Mouse (Mus musculus): ENCODE results near the gene Cmip. TPM values are rescaled to one million over a fixed set of nuclear protein-coding genes. Genes with fewer than 3 reads are reported as not detected.

The Cmip gene
- total RNA-seq, 2 experiments from 2014 or later: 32.8 to 38.5 TPM

DNA sequence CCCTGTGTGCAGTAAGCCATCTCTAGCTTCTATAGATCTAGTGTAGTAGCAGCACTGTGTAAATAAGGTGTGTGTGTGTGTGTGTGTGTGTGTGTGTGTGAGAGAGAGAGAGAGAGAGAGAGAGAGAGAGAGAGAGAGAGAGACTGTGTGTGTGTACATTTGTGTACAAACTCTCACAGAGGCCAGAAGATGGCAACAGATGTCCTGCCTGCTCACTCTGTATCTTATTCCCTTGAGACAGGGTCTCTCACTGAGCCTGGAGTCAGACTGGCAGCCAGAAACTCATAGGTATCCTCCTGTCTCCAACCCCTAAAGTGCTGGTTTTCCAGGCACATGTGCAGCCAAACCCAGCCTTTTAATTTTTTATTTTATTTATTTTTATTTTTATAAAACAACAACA lies 221.2 kb downstream of the Cmip start:
- DNase-seq: no peak
- intact Hi-C loops (cut with DNase I): loop anchor here (10.0 kb wide), 1 partner anchor 533 kb away; the partner anchor contains the start of gene Atmin

DNA sequence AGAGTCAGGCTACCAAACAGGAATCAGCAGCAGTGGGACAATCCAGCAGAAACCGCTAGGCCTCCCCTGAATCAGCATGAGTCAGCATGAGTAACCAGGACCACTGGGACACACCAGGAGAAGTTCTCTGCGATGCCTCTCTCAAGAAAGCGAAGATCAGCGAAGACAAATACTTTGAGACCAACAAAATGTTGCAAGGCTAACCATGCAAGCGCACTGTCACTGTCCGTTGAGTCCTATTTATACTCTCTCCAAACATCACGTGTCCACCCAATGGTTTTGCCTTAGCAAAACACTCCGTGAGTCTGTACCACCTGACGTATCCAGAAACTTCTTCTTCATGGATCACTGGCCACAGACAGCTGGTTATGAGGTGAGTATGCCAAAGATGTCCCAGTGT lies 223.1 kb downstream of the Cmip start:
- intact Hi-C loops (cut with DNase I): loop anchor here (10.0 kb wide), 1 partner anchor 535 kb away; the partner anchor contains the start of gene Atmin
- DNase-seq: no peak

DNA sequence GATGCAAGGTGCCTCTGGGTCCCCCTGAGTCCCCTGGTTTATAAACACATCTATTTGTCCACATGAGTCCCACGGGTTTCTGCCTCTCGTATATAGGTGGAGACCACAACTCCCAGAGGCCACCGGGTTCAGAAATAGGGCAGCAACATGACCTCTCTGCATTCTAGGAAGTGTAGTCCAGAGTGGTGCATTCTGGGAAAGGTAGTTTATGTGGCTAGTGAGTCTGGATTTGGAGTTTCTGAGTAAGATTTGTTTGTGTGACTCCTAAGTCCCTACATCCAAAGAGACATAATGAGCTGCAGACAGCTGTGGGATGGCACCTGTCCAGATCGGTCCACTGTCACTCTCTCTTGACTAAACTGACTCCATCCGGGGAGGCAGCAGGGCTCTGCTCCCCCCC lies 223.7 kb downstream of the Cmip start:
- no peak for DNase-seq
- intact Hi-C loops (cut with DNase I): no loop called here

GRCm38 (mm10) chr8:117481830-117482229 lies 225.0 kb downstream of the Cmip start:
- intact Hi-C loops (cut with DNase I): no loop called here
- DNase-seq: no peak

DNA sequence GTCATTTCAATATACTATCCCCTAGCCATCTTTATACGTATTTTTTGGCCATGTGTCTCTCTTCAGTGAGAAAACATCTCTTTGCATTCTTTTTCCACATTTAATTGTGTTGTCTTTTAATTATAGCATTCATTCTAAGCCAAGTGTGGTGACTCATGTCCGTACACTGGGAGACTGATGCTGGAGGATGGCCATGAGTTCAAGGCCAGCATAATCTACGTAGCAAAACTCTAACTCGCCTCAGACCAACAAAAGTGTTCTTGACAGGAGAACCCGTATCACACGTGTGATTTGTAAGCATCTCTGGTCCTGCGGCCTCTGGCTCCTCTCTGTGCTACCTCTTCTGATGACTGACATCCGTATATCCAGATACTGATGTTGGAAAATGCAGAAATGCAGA lies 227.9 kb downstream of the Cmip start:
- no peak for DNase-seq
- intact Hi-C loops (cut with DNase I): no loop called here

DNA sequence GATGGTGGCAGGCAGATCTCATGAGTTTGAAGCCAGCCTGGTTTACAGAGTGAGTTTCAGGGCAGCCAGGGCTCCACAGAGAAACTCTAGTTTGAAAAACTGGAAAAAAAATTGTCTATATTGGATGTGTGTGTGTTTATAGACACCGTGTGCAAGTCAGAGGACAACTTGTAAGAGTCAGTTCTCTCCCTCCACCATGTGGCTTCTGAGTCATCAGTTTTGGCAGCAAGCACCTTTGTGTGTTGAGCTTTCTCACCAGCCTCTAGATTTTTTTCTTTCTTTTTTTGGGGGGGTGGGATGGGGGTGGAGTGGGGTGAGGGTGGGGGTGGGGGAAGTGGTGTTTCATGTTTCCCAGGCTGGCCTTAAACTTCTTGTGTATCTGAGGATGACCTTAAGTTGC lies 228.5 kb downstream of the Cmip start:
- intact Hi-C loops (cut with DNase I): no loop called here
- DNase-seq: no peak

DNA sequence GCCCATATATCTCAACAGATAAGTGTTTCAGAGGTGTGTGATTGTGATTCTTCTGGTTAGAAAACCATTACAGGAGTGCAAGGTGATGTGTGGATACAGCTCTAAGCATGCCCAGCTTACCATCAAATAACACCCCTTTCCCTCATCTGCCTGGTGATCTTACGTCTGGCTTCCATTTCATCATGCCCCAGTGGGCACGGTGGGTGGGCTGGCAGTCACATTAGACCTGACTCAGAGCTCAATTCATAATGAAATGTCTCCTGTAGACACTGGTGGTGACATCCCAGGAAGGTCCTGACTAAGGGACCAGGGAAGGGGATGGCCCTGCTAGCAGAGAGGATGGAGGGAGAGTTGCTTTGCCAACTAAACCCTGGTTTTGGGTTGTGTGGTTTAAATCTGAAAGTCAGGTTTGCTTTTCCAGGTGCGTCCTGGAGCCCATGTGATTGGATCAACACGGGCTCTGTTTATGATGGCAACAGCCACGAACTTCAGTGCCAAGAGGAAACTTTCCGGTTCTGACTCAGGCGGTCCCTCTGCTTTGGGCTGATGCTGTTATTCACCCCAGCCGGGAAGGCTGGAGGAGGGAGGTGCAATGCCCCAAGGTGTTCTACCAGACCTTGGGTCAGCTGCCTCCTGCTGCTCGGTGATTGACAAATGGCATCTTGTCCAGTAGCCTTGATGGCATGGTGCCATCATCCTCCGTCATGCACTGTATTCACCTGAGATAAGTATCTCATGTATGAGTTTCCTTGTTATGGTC lies 231.6 kb downstream of the Cmip start:
- intact Hi-C loops (cut with DNase I): no loop called here

GRCm38 (mm10) chr8:117493543-117493942 lies 236.7 kb downstream of the Cmip start:
- intact Hi-C loops (cut with DNase I): no loop called here
- no peak for DNase-seq

More for the DNA sequence above, 231.6 kb downstream of the Cmip start:
- no peak for DNase-seq

DNA sequence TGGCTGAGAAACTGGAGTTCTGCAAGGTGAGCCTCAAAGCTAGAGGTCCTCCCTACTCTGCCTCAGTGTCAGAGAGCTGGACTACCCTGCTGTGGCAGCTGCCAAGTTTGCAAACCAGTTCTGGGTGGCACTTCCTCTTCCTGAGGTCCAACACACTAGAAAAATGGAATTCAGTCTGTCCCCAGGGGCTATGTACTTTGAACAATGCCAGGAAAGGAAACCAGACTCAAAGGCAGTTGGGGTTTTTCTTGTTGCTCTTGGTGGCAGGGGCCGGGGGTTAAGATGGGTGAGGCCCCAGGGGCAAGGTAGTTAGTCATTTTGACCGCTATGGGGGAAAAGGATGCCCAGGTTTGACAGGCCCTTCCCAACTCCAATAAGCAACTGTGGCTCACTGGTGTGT lies 238.0 kb downstream of the Cmip start:
- no peak for DNase-seq
- intact Hi-C loops (cut with DNase I): loop anchor here (5.0 kb wide), 2 partner anchors 52 to 72 kb away; no protein-coding TSS in a partner anchor

- intact Hi-C loops (cut with DNase I): loop anchor here (5.0 kb wide), 2 partner anchors 49 to 69 kb away; no protein-coding TSS in a partner anchor
- peak; percentile 52 to 53 for DNase-seq
Measured at GRCm38 (mm10) chr8:117498179-117498914, 241.5 kb downstream of the Cmip start, which contains the start of gene Plcg2. Plcg2 (plus strand) TSS chr8:117498291.

DNA sequence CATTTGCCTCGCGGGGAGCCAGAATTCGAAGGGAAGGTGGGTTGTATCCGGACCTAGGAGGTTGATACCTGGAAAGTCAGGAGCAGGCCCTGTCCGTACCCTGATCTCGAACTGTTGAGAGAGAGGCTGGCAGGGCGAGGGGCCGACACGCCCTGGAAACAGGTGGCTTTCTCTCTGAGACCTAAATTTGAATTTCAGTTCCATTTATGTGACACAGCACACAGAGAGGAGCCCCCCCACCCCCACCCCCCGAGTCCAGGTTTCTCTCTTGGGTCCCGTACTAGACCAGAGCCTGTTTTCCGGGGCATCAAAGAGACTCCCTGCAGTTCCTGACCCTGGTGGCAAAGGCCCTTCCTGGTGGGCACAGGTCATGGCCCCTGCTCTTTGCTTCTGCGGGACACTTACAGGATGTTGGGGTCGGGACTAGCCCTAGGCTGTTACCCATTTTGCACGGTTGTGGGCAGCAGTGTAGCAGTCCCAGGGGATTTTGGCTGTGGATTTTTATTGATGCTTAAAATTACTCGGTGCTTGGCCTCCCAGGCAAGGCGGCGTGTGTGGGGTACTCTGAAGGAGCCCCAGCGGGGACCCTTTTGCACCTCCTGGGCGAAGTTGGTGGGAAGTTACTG lies 242.2 kb downstream of the Cmip start:
- intact Hi-C loops (cut with DNase I): loop anchor here (5.0 kb wide), 2 partner anchors 48 to 68 kb away; no protein-coding TSS in a partner anchor
- DNase-seq: no peak

- DNase-seq: peak in 1 of 2 experiments; percentile 9
- intact Hi-C loops (cut with DNase I): no loop called here
Measured at GRCm38 (mm10) chr8:117500232-117500823, 243.5 kb downstream of the Cmip start.

DNA sequence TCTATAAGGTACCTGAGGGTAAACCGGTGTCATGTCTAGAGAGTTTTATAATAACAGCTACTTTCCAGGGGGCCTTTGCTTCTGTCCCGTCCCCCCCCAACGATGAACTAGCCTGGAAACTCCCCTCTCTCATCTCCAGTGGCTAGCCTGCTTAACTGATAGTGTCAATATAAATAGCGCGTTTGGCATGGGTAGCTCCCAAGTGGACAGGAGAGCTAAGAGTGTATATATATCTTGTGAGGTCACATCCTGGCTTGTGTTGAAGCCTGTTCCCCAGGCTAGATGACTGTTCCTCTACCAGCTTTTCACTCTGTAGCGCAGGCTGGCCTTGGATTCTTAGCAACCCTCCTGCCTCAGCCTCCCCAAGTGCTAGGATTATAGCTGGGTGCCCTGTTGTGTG lies 244.5 kb downstream of the Cmip start:
- DNase-seq: peak; percentile 26 to 32
- intact Hi-C loops (cut with DNase I): no loop called here

- intact Hi-C loops (cut with DNase I): no loop called here
- no peak for DNase-seq
Measured at GRCm38 (mm10) chr8:117503405-117504069, 246.7 kb downstream of the Cmip start.

DNA sequence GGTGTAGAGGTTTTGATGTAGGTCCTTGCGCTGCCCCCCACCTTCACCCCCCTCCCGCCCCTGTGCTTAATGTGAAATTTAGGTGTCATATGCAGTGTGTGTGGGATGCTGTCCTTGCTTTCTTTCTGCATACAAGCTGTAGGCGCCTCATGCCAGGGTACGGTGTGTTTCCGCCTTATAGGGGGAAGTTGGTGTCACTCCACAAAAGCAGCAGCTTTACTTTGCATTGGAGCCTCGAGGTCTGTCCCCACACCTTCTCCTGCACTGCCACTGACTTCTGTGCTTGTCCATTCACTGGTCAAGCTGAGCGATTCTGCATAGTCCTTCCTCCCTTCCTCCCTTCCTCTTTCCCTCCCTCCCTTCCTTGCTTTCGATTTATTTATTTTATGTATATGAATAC lies 250.8 kb downstream of the Cmip start:
- intact Hi-C loops (cut with DNase I): no loop called here
- no peak for DNase-seq

Small RNA genes lying within 50 kb of the gene (microRNA-seq; reads per million reads assigned to microRNA genes)
- 0 reads per million in 2 experiments for gene Mir7077
- gene Mir7078: 0 to 0.35 reads per million in 2 experiments

Other genes with a start within 250 kb of the Cmip start
- gene Pkd1l2, start 174.6 kb upstream of the Cmip start, total RNA-seq (2021): under 1 TPM in 1 of 2 experiments, not detected in 1; 0.17 TPM
- gene Bco1, start 161.2 kb upstream of the Cmip start, total RNA-seq (2021): under 1 TPM in 1 of 2 experiments, not detected in 1; 0.14 TPM
- 1 to 10 TPM; 6.4 to 7.3 TPM for gene Gan, start 98.9 kb upstream of the Cmip start, total RNA-seq (2021)
- 10 to 100 TPM; 10.2 to 10.7 TPM for gene Plcg2, start 241.2 kb downstream of the Cmip start, total RNA-seq (2021)

All from heart, postnatal 10 days (tissue).